Mouse (Mus musculus): Measurements from ENCODE around the gene Ppef2.
"Not testable (repeated sequence)": the region's sequence is repeated elsewhere in the genome, so short reads cannot be mapped to it uniquely, and the experiment has no call there.

Gene Ppef2

DNA sequence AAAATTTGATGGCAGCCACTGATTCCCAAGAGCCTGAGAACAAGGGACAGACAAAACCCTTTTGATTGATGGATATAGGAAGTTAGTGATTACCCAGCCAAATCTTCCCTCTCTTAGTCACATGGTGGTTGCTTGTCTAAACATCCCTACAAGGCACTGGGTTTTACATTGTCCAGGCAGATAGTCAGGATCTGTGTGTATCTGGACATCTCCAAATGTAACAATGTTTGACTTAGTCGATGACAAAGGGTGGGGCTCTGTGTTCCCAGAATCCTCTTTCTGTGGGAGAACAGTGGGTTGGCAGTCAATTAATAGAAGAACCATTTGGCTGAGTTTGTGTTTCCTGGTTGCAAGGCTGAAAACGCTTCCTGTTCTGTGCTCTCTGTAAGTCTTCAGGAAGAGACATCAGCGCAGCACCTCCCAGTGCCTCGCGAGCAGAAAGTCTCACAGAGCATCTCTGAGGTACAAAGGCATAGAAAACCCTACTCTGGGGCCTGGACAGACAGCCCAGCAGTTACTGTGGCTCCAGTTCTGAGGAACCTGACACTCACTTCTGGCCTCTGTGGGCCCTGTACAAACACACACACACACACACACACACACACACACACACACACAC, 21.0 kb downstream of the Ppef2 start:
- no peak for DNase-seq

- DNase-seq = no peak
Measured at GRCm38 (mm10) chr5:92233366-92233765, 22.7 kb downstream of the Ppef2 start.

DNA sequence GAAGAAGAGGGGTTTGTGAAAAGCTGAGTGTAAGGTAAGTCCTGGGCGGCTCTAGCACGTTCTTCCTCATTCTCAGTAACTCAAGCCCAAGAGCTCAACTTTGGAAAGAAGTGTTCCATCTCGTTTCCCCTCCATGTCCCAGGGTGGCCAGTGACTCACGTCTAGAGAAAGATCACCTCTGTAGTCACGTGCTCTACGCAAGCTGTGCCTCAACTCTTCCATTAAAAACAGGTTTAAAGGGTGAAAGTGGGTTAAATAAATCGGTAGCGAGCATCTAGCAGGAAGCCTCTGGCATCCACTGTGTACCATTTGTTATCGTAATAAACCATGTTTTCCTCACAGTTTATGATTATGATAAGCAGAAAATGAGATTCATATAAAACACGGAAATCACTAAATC, 24.2 kb downstream of the Ppef2 start:
- DNase-seq = no peak

DNA sequence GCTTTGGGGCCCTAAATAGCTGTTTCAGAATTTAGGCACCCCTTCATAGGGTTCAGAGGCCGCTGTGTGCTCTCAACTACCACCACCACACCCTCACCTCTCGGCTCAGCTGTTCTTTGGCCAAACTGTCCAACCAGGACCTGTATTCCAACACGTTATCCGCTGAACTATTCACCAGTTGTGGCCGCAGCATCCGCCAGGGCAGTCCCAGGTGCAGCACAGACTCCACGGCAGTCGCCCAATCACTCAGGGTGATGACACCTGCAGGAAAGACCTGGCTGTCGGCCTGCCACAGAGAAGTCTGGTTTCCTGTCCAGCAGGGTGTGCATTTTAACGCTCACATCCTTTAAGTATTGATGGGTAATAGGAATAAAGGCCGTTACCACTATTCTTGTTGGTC, 25.8 kb downstream of the Ppef2 start:
- no peak for DNase-seq

GRCm38 (mm10) chr5:92229514-92229913, 26.6 kb downstream of the Ppef2 start:
- no peak for DNase-seq

- no peak for DNase-seq
Measured at GRCm38 (mm10) chr5:92228776-92229175, 27.3 kb downstream of the Ppef2 start.

DNA sequence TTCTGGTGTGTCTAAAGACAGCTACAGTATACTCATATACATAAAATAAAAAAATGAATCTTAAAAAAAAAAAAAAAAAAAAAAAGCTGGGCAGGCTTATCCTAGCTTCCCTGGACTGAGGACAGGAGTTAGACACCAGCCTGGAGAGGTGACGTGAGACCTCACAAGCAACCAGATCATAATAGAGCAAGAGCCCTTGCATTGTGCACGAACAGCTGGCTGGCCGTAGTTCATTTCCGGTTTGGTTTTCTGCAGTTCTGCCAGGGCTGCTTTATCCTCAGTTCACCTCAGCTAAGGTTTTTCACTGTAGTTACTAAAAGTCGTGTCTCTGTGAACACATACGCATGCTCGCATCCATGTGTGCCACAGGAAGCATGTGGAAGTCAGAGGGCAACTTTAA, 28.3 kb downstream of the Ppef2 start:
- DNase-seq = no peak

DNA sequence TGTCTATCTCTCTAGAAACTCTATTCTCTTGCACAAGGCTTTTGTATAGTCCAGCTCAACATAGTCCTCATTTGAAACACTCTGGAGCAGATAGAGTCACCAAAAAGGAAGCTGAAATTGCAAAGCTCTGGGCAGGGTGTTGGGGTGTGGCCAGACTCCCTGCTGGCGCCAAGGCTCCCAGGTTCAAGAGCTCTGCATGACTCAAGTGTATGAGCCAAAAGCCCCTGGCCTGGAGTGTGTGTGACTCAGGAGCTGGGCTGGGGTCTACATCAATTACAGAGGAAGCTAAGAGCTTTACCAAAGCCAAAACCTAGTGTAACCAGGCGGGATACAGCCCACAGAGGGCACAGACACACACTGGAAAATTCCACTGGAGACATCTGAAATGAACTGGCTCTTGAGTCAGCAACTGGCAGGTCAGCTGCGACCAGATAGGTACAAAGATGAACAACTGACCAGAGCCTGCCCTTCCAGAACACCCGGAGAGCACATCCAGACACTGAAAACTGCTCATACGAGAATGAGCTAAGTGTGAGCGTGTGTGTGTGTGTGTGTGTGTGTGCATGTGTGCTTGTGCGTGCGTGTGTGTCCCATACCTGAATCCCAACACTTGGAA, 35.7 kb downstream of the Ppef2 start:
- DNase-seq = no peak

DNA sequence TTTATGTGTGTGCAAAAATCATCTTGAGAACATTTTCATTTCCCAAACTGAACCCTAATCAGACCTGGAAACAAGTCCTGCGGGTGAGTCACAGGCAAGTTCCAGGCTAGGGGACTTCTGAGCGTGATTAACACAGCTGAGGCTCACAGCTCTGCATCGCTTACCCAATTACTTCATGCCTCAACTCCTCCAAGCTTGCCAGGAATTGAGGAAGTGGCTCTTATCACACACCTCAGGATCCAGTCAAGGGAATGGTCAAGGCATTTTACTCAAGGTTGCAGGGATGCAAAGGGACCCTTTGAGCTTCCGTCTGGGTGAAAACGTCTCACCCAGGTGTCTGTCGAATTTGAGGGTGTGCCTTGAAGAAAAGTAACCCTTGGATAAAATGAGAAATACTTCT, 36.3 kb downstream of the Ppef2 start:
- no peak for DNase-seq

- DNase-seq = no peak
Measured at GRCm38 (mm10) chr5:92218915-92219793, 36.9 kb downstream of the Ppef2 start.

DNA sequence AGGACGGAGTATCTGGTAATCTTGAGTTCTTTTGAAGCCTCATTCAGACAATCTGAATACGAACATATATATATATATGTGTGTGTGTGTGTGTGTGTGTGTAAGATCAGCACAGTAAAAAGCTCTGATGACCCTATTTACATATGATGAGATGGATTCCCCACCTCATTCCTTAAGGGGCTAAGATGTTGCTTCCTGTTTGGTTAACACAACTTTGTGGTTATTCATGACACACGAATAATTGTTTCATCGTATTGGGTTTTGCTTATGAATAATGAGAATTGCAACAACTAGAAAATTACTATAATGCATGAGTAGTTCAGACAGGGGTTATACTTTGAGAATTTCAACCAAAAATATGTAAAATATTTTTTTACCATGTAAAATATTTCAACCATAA, 40.8 kb downstream of the Ppef2 start, which contains the start of gene U90926:
Gene U90926 (minus strand): TSS at position 101 of the 400 bp plus-strand sequence.
- DNase-seq = no peak

GRCm38 (mm10) chr5:92212231-92212630, 43.8 kb downstream of the Ppef2 start:
- DNase-seq = no peak

DNA sequence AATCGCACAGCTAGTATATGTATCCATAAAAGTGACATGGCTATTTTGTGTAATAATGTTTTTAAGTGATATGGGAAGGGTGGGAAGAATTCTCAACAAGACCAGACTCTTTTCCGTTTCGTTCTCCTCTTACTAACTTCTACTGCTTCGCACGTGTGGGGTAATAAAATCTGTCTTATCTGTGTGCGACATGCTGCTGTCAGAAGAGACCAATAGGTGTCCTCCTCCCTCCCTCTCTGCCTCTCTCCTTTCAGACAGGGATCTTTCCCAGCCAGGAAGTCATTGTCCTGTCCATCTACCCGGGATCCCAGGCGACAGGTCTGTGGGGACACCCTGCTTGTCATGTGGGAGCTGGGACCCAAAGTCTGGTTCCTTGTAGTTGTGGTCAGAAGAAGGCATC, 45.9 kb downstream of the Ppef2 start:
- DNase-seq = no peak

DNA sequence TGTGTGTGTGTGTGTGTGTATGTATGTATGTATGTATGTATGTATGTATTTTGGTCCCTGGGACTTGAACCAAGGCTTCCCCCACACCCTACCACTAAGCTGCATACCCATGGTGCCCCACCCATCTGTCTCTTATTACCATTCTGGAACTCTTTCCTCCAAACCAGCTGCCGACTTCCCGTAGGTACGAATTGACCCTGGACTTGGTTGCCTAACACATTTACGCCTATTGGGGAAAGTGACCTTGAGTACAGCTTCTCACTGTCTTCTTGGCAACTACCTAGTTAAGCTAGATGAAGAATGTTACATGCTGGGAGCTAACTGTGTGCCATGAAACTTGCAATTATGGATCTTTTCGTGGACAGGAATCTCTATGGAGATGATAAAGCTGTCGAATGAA, 50.0 kb downstream of the Ppef2 start:
- no peak for DNase-seq

- no peak for DNase-seq
Measured at GRCm38 (mm10) chr5:92205706-92206105, 50.4 kb downstream of the Ppef2 start.

DNA sequence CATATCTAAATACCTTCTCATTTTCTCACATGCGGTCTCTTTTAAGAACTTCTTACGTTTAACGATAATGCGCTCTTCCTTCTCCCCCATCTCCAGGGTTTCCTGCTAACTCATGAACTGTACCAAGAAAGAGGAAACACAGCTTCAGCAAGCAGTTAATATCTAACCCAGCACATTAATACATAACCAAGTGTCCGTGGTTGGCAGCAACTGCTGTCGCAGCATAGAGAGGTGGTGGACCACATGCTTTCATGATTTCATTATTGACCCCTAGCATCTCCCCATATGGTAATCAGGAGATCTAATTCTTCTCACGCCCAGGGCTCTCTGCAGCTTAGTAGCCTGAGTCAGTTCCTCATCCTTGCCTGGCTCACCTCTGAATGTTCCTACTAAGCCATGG, 50.9 kb downstream of the Ppef2 start:
- DNase-seq = no peak

- no peak for DNase-seq
Measured at GRCm38 (mm10) chr5:92204162-92205036, 51.7 kb downstream of the Ppef2 start.

DNA sequence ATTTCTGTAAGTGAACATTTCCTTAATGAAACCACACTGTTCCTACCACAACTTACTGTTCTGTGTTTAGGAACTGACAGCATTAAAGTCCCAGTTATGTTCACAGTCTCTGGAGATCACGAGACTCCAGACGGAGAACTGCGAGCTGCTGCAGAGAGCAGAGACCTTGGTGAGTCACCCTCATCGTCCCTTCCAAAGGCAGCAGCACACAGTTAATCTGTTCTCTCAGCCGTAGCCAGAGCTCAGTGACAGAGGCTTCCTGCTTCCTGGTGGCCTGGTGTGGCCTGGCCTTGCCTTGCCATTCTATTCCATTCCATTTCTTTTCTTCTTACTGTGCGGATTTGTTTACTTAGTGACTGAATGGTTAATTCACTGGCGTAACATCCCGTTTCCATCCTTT, 57.8 kb downstream of the Ppef2 start:
- no peak for DNase-seq

DNA sequence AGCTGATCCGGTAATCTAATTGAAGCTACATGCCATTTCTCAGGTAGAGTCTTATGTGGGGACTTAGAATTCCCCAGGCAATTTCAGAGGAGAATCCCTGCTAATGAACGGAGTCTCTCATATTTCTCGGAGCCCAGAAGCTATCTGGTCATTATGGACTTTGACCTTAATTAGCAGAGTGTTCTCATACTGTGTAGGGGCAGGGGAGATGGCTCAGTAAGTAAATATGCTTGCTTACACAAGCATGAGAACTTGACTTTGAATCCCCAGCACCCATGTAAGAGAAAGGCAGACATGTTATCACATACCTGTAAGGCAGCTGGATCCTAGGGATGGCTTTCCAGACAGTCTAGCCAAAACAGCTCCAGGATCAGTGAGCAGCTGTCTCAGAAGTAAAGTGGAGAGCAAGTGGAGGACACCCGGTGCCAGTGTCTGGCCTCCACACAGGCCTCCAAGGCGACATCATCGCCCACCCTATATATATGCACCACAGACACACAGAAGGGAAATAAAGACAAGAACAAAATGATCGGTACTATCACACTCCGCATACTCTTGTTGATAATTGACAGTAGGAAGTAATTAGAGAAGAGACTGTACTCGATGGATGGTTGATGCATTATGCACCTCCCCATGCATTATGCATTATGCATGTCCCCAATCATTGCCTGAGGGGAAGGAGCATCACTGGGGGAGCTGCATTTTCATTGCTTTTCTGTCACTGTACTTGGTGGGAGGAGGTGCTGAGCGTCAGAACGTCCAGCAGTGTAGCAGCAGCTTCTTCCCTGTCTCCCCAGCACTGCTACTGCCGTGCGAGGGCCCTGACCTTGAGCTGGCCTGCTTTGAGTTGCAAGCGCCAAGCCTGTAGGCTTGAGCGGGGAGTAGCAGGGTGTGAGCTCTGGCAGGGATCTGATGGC, 58.9 kb downstream of the Ppef2 start:
- no peak for DNase-seq

DNA sequence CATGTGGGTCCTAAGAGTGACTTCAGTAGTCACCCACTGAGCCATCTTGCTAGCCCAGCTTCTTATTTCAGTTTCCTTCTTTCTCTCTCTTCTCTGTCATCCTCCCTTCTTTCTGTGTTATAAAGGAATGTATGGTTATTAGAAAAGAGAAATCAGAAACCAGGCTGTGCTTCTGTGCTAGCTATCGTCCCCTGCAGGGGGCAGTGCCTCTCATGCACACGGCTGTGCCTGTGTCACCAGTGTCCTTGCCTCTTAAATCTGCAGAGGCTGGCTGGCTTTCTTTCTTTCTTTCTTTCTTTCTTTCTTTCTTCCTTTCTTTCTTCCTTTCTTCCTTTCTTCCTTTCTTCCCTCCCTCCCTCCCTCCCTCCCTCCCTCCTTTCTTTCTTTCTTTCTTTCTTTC, 60.4 kb downstream of the Ppef2 start:
- not testable (repeated sequence) for DNase-seq

- DNase-seq = no peak
Measured at GRCm38 (mm10) chr5:92188881-92189483, 67.1 kb downstream of the Ppef2 start.

Measured in right cerebral cortex, postnatal 25 days (tissue).